Mouse (Mus musculus) small intestine, adult 2 months (tissue): ENCODE measurements around the gene Gm10972.
"Not testable (repeated sequence)": the region's sequence is repeated elsewhere in the genome, so short reads cannot be mapped to it uniquely, and the experiment has no call there.

ENCODE experiments used
- CTCF ChIP-seq: fragments of 200-500 bp; IDR thresholded peaks from 2 replicates; pipeline ENCODE4 v1.5.1; 2012; ENCODE audit warnings: low read depth, mild to moderate bottlenecking, control low read depth, inconsistent platforms, low read length, moderate library complexity, mixed read lengths; ENCODE audit not compliant: insufficient replicate concordance, insufficient read length; ENCODE audit errors: extremely low read depth
- POLR2A ChIP-seq: fragments of 200-500 bp; IDR thresholded peaks from 2 replicates; pipeline ENCODE4 v1.6.1; 2012; ENCODE audit warnings: low read depth, mild to moderate bottlenecking, control low read depth, inconsistent platforms, low read length, moderate library complexity

- TF ChIP-seq CTCF, POLR2A: not testable (repeated sequence)
Measured at GRCm38 (mm10) chr3:94685989-94686772, 43.3 kb downstream of the Gm10972 start.
